In genomic region chr7:126086321-126086741, GRCm38 (mm10) we compare ENCODE assay signal across 13 mouse cellular contexts. TPM values are rescaled to one million over a fixed set of nuclear protein-coding genes. Genes with fewer than 3 reads are reported as not detected.
DNase-seq lines count a peak whose midpoint lies in the region; ATAC-seq and TF ChIP-seq lines count a peak whose summit lies in the region.
"Had no signal": no experiment of that assay in that cellular context is flagged by ENCODE, and none has a peak within 500 bp of the region (broad histone marks: within the 10 kb centered on the region; RNA-seq: fewer than 3 reads in every experiment).

No protein-coding gene starts in this region.

- H3K4me2 ChIP-seq in kidney, postnatal 0 days (ENCODE audit: low read length): no peak overlapping the region
- H3K4me2 ChIP-seq in forebrain, embryonic 11.5 days (ENCODE audit: low read depth, low read length, severe bottlenecking): no peak overlapping the region

- no peak for TF ChIP-seq CTCF in kidney, postnatal 0 days (IDR thresholded peaks at IDR 0.05; ENCODE audit: low read depth)

- H3K27ac ChIP-seq in kidney, postnatal 0 days: no peak overlapping the region
- peak overlapping the region; percentile 2; the same call in 1 of the 2 replicates for H3K27ac ChIP-seq in forebrain, embryonic 11.5 days (ENCODE audit: low read depth, low read length)
- H3K27ac ChIP-seq: layer of hippocampus, adult 2 months had no signal

- H3K27me3 ChIP-seq in kidney, postnatal 0 days (ENCODE audit: insufficient read depth, low read length): peaks cover 23% of the 10 kb centered on the region
- peaks cover 39% of the 10 kb centered on the region for H3K27me3 ChIP-seq in forebrain, embryonic 11.5 days (ENCODE audit: control insufficient read depth, insufficient read depth, low read length)

- WGBS in kidney, postnatal 0 days: 23% methylated on average over 6 of the region's 6 CpGs
- 3% methylated on average over 6 of the region's 6 CpGs for WGBS in forebrain, embryonic 11.5 days

- peaks cover 10% of the 10 kb centered on the region; the same call in 1 of the 2 replicates for H3K4me1 ChIP-seq in kidney, postnatal 0 days (replicated peaks; ENCODE audit: insufficient read depth, low read length)
- H3K4me1 ChIP-seq in forebrain, embryonic 11.5 days (replicated peaks; ENCODE audit: control insufficient read depth, insufficient read depth, low read length): peaks cover 15% of the 10 kb centered on the region; the same call in 1 of the 2 replicates

- no peaks in the 10 kb centered on the region for H3K9me3 ChIP-seq in kidney, postnatal 0 days (replicated peaks; ENCODE audit: low read length)
- H3K9me3 ChIP-seq in forebrain, embryonic 11.5 days (ENCODE audit: control insufficient read depth, low read length): no peaks in the 10 kb centered on the region
- H3K9me3 ChIP-seq: megakaryocyte, embryonic 14.5 days had no signal

- DNase-seq in kidney, postnatal 0 days (ENCODE audit: low spot score): peak; percentile 34
- no peak for DNase-seq in kidney, postnatal 14 days
- DNase-seq in forebrain, embryonic 11.5 days (ENCODE audit: low spot score): peak; percentile 84
- no peak for DNase-seq in thymus, adult 18-20 months
- DNase-seq in layer of hippocampus, adult 9-11 months: no peak
- DNase-seq: heart, postnatal 14 days; right cerebral cortex, adult 18-20 months; thymus, postnatal 14 days had no signal

- H3K4me3 ChIP-seq in kidney, postnatal 0 days (replicated peaks; ENCODE audit: low read depth, low read length): no peak overlapping the region
- H3K4me3 ChIP-seq in forebrain, embryonic 11.5 days (ENCODE audit: low read depth, low read length): no peak overlapping the region
- H3K4me3 ChIP-seq: layer of hippocampus, adult 2 months had no signal

- ATAC-seq in kidney, postnatal 0 days (replicated peaks; ENCODE audit: low FRiP score, low read depth): 0 out of 2 replicates have a peak, but pooled peaks have one; percentile 23
- peak; percentile 39; the same call in 1 of the 2 replicates for ATAC-seq in common myeloid progenitor, adult 5-6 weeks (replicated peaks; ENCODE audit: low read depth, poor library complexity, severe bottlenecking)
- peak; percentile 83 for ATAC-seq in forebrain, embryonic 11.5 days (replicated peaks; ENCODE audit: low FRiP score)
- peak; percentile 61 for ATAC-seq in megakaryocyte, adult 5-6 weeks (ENCODE audit: poor library complexity, severe bottlenecking)

- no peaks in the 10 kb centered on the region for H3K36me3 ChIP-seq in kidney, postnatal 0 days (ENCODE audit: insufficient read depth, low read length)
- H3K36me3 ChIP-seq in forebrain, embryonic 11.5 days (ENCODE audit: control insufficient read depth, insufficient read depth, low read length): no peaks in the 10 kb centered on the region

- H3K9ac ChIP-seq in kidney, postnatal 0 days (ENCODE audit: low read depth, low read length): no peak overlapping the region
- H3K9ac ChIP-seq in forebrain, embryonic 11.5 days (ENCODE audit: low read length): no peak overlapping the region

RNA-seq across cellular contexts. Expression of gene Gsg1l, which starts 4.1 kb away (rescaled TPM):
- polyA plus RNA-seq in kidney, postnatal 0 days (2015; fragmentation: Nextera tagmentation; extraction: Ambion mirVana): 0.72 and 0.78 TPM in 2 replicates
- total RNA-seq in common myeloid progenitor, adult 5-6 weeks (2017): not detected in 2 replicates
- polyA plus RNA-seq in forebrain, embryonic 11.5 days (2014; fragmentation: Nextera tagmentation; extraction: Ambion mirVana): 0.63 and 0.72 TPM in 2 replicates
- not detected in 2 replicates for total RNA-seq in megakaryocyte, adult 5-6 weeks (2015)
- total RNA-seq in megakaryocyte, adult 5-6 weeks (2017): not detected in 2 replicates
- total RNA-seq: ES-E14 had no signal

Comparison
In these comparisons a context has a peak if more than half of its experiments do, and no peak if none do; other contexts are left out.
1. DNase-seq: peak in kidney, postnatal 0 days (single experiment) and forebrain, embryonic 11.5 days (single experiment); none in kidney, postnatal 14 days (single experiment), thymus, adult 18-20 months (0 of 2) and layer of hippocampus, adult 9-11 months (single experiment).
2. ATAC-seq: peak in every context shown above with its lines; median percentile 83 in forebrain, embryonic 11.5 days; 61 in megakaryocyte, adult 5-6 weeks; 39 in common myeloid progenitor, adult 5-6 weeks; 23 in kidney, postnatal 0 days.